Mouse (Mus musculus) gastrocnemius, adult 2 months (tissue): ENCODE data around the gene Gm6370. TPM values are rescaled to one million over a fixed set of nuclear protein-coding genes. Genes with fewer than 3 reads are reported as not detected.

Experiments used
- total RNA-seq, 2 experiments: library from RNA; stranded (reverse); gene quantifications; 2 replicates each; pipeline ENCODE4 v1.2.3; 2021

Gm6370 gene
- total RNA-seq, 2 experiments from 2014 or later: not detected

Other genes with a start within 250 kb of the Gm6370 start
- gene Wasf3, start 106.4 kb upstream of the Gm6370 start, total RNA-seq: under 1 TPM; 0.64 to 0.92 TPM
- not detected for gene Gm6408, start 9.4 kb upstream of the Gm6370 start, total RNA-seq
- not detected for gene 4930449I24Rik, start 11.0 kb downstream of the Gm6370 start, total RNA-seq
- not detected for gene Gm3402, start 22.8 kb downstream of the Gm6370 start, total RNA-seq
- gene Gm3404, start 34.4 kb downstream of the Gm6370 start, total RNA-seq: not detected
- not detected for gene Gm3409, start 46.3 kb downstream of the Gm6370 start, total RNA-seq
- not detected for gene Gm3415, start 64.8 kb downstream of the Gm6370 start, total RNA-seq
- not detected for gene Gpr12, start 93.9 kb downstream of the Gm6370 start, total RNA-seq